Mouse (Mus musculus) spleen, postnatal 4 days (tissue): Measurements from ENCODE around the gene Agpat4.
"Not testable (repeated sequence)": the region's sequence is repeated elsewhere in the genome, so short reads cannot be mapped to it uniquely, and the experiment has no call there.

ENCODE experiments used
- DNase-seq, 2 experiments: peaks; one replicate each; pipeline ENCODE4 v3.0.0; 2022; ENCODE audit warnings: low spot score in 2 of 2

The Agpat4 gene

GRCm38 (mm10) chr17:12122262-12122661, 3.8 kb downstream of the Agpat4 start:
- DNase-seq: not testable (repeated sequence)

- no peak for DNase-seq
Observed at GRCm38 (mm10) chr17:12123168-12123567, 4.7 kb downstream of the Agpat4 start.

GRCm38 (mm10) chr17:12127056-12127455, 8.6 kb downstream of the Agpat4 start:
- no peak for DNase-seq

GRCm38 (mm10) chr17:12128976-12129375, 10.5 kb downstream of the Agpat4 start:
- no peak for DNase-seq

- no peak for DNase-seq
Observed at GRCm38 (mm10) chr17:12131171-12131570, 12.7 kb downstream of the Agpat4 start.

GRCm38 (mm10) chr17:12131581-12131980, 13.1 kb downstream of the Agpat4 start:
- DNase-seq: no peak

- no peak for DNase-seq
Observed at GRCm38 (mm10) chr17:12132904-12133303, 14.4 kb downstream of the Agpat4 start.

GRCm38 (mm10) chr17:12133985-12134384, 15.5 kb downstream of the Agpat4 start:
- no peak for DNase-seq

GRCm38 (mm10) chr17:12134975-12135633, 16.6 kb downstream of the Agpat4 start:
- DNase-seq: no peak

GRCm38 (mm10) chr17:12138355-12138754, 19.9 kb downstream of the Agpat4 start:
- DNase-seq: no peak

GRCm38 (mm10) chr17:12143948-12144364, 25.5 kb downstream of the Agpat4 start:
- DNase-seq: no peak

GRCm38 (mm10) chr17:12146132-12146681, 27.7 kb downstream of the Agpat4 start:
- DNase-seq: no peak

GRCm38 (mm10) chr17:12147830-12148229, 29.3 kb downstream of the Agpat4 start:
- DNase-seq: no peak

- no peak for DNase-seq
Observed at GRCm38 (mm10) chr17:12149232-12149861, 30.8 kb downstream of the Agpat4 start.

- no peak for DNase-seq
Observed at GRCm38 (mm10) chr17:12150970-12151369, 32.5 kb downstream of the Agpat4 start.

GRCm38 (mm10) chr17:12154260-12154659, 35.8 kb downstream of the Agpat4 start:
- DNase-seq: no peak

GRCm38 (mm10) chr17:12155236-12155635, 36.7 kb downstream of the Agpat4 start:
- no peak for DNase-seq

GRCm38 (mm10) chr17:12155872-12156271, 37.4 kb downstream of the Agpat4 start:
- no peak for DNase-seq

GRCm38 (mm10) chr17:12156661-12157060, 38.2 kb downstream of the Agpat4 start:
- no peak for DNase-seq

GRCm38 (mm10) chr17:12157203-12157602, 38.7 kb downstream of the Agpat4 start:
- DNase-seq: no peak

GRCm38 (mm10) chr17:12159187-12160060, 40.9 kb downstream of the Agpat4 start:
- no peak for DNase-seq

- no peak for DNase-seq
Observed at GRCm38 (mm10) chr17:12160061-12160421, 41.5 kb downstream of the Agpat4 start.
